Comparison of ENCODE assay signal across 11 mouse cellular contexts in genomic region chr3:94693329-94693825, GRCm38 (mm10). TPM values are rescaled to one million over a fixed set of nuclear protein-coding genes. Genes with fewer than 3 reads are reported as not detected.
A peak's percentile ranks its signal among the peaks of the same experiment; 100 is the strongest.
DNase-seq lines count a peak whose midpoint lies in the region; ATAC-seq and TF ChIP-seq lines count a peak whose summit lies in the region.
"Had no signal": no experiment of that assay in that cellular context is flagged by ENCODE, and none has a peak within 500 bp of the region (broad histone marks: within the 10 kb centered on the region; RNA-seq: fewer than 3 reads in every experiment).

Gene Selenbp2 (plus strand): TSS chr3:94693556.

- 26% methylated on average over 5 of the region's 5 CpGs for WGBS in heart, adult 2 months
- 51% methylated on average over 5 of the region's 5 CpGs for WGBS in heart, embryonic 12.5 days

- no peak within 1 kb of the TSS for H3K4me2 ChIP-seq in heart, embryonic 12.5 days

- no peaks in the 10 kb centered on the region for H3K79me2 ChIP-seq in heart, adult 2 months (replicated peaks; ENCODE audit: control insufficient read depth, insufficient read depth, low read length)

- ATAC-seq in heart, embryonic 12.5 days (ENCODE audit: insufficient number of reproducible peaks, low FRiP score) = no peak
- peak; percentile 23; the same call in 1 of the 2 replicates for ATAC-seq in granulocyte monocyte progenitor cell, adult 5-6 weeks (replicated peaks; ENCODE audit: poor library complexity, severe bottlenecking)

- no peak within 1 kb of the TSS for H3K27ac ChIP-seq in heart, adult 2 months
- no peak within 1 kb of the TSS for H3K27ac ChIP-seq in heart, embryonic 12.5 days (ENCODE audit: poor library complexity, severe bottlenecking)

- no peak for TF ChIP-seq EP300 in heart, adult 2 months (IDR thresholded peaks at IDR 0.05; ENCODE audit: insufficient read depth, low read depth, low read length)

- no peak within 1 kb of the TSS for H3K9ac ChIP-seq in heart, adult 2 months (ENCODE audit: low read depth, low read length)
- no peak within 1 kb of the TSS for H3K9ac ChIP-seq in heart, embryonic 12.5 days

- H3K9me3 ChIP-seq in heart, embryonic 12.5 days (replicated peaks) = no peaks in the 10 kb centered on the region

- intact Hi-C loops in heart, adult 2 months (cut with DNase I) = loop anchor here (5.0 kb wide), 1 partner anchor 239 kb away; the partner anchor contains the start of gene Selenbp1

- H3K4me1 ChIP-seq in heart, adult 2 months (ENCODE audit: control insufficient read depth, insufficient read depth, low read length) = no peaks in the 10 kb centered on the region
- peaks cover 9% of the 10 kb centered on the region for H3K4me1 ChIP-seq in heart, embryonic 12.5 days (replicated peaks)

- no peak for TF ChIP-seq POLR2A in heart, adult 2 months (IDR thresholded peaks at IDR 0.05; ENCODE audit: insufficient read depth, low read depth, low read length)

- H3K27me3 ChIP-seq in heart, adult 2 months (ENCODE audit: control insufficient read depth, insufficient read depth, low read length) = no peaks in the 10 kb centered on the region
- no peaks in the 10 kb centered on the region for H3K27me3 ChIP-seq in heart, embryonic 12.5 days (replicated peaks)

- DNase-seq in heart, adult 2 months = no peak
- peak; percentile 68 for DNase-seq in kidney, postnatal 14 days
- DNase-seq in lung, postnatal 36 days = peak; percentile 79
- DNase-seq in gastrocnemius, postnatal 4 days (ENCODE audit: low spot score in 2 of 2) = no peak
- no peak for DNase-seq in thymus, postnatal 4 days
- DNase-seq in frontal cortex, postnatal 14 days (ENCODE audit: low spot score in 2 of 2) = no peak

- no peaks in the 10 kb centered on the region for H3K36me3 ChIP-seq in heart, adult 2 months (ENCODE audit: control insufficient read depth, insufficient read depth, low read length)
- H3K36me3 ChIP-seq in heart, embryonic 12.5 days = no peaks in the 10 kb centered on the region

- H3K4me3 ChIP-seq in heart, adult 2 months = no peak within 1 kb of the TSS
- H3K4me3 ChIP-seq in heart, embryonic 12.5 days = no peak within 1 kb of the TSS

- TF ChIP-seq CTCF in heart, adult 2 months (IDR thresholded peaks at IDR 0.05) = no peak

RNA-seq across cellular contexts. Expression of gene Selenbp2, which starts in this region (rescaled TPM):
- 10 to 100 TPM; 12.4 to 19.0 TPM for total RNA-seq in heart, adult 2 months (2021)
- polyA plus RNA-seq in heart, adult 2 months (2012; rRNA removed) = 4.1 and 6.8 TPM in 2 replicates
- polyA plus RNA-seq in heart, embryonic 12.5 days (2016; fragmentation: Nextera tagmentation; extraction: Ambion mirVana) = 0.54 and 0.76 TPM in 2 replicates
- not detected in 2 replicates for total RNA-seq in granulocyte monocyte progenitor cell, adult 5-6 weeks (2014; fragmentation: Nextera tagmentation)
- total RNA-seq in granulocyte monocyte progenitor cell, adult 5-6 weeks (2017) = 0.13 TPM in 1 of 2 replicates, not detected in the other
- 1 to 10 TPM; 1.6 to 2.4 TPM for total RNA-seq in gastrocnemius, postnatal 4 days (2021)
- total RNA-seq: neutrophil, adult 5-6 weeks had no signal
- polyA plus RNA-seq: frontal cortex, adult 2 months; hindbrain, embryonic 11.5 days had no signal

Comparison
In these comparisons a context has a peak if more than half of its experiments do, and no peak if none do; other contexts are left out.
1. Peak in ATAC-seq in granulocyte monocyte progenitor cell, adult 5-6 weeks; RNA of the gene not detected or under 1 TPM.
2. DNase-seq: peak in kidney, postnatal 14 days (single experiment) and lung, postnatal 36 days (single experiment); none in heart, adult 2 months (0 of 2), gastrocnemius, postnatal 4 days (0 of 2), thymus, postnatal 4 days (single experiment) and frontal cortex, postnatal 14 days (0 of 2).